Mouse (Mus musculus): ENCODE results near the gene Kctd17. TPM values are rescaled to one million over a fixed set of nuclear protein-coding genes. Genes with fewer than 3 reads are reported as not detected.

The Kctd17 gene
- polyA plus RNA-seq, 1 experiment: 259 TPM

DNA sequence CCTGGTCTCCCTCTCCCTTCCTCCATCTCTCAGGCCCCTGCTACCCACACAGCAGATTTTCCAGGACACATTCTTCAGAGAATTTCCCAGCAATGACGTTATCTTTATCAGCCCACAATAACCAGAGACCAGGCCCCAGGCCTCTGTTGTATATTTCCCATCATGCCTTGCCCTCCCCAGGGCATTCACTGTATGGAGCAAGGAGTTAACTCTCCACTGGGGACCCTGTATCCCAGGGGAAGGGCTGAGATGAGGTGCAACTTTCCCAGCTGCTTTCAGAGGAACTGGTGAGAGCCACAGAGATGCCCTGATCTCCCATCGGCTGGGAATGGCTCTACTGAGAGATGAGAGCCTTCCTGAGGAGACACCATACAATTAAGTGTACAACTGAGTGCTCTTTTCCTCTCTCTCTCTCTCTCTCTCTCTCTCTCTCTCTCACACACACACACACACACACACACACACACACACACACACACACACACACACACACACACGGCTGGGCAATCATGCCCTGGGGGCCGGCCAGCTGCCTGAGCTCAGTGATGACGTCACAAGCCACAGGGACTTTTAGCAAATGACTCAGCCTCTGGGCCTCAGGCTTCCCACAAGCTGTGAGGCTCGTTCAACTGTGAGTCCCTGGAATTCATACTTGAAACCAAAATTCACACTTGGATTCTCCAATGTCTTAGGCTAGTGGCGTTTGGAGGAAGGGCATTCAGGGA lies 21.5 kb downstream of the Kctd17 start:
- TF ChIP-seq POLR2A (IDR thresholded peaks at IDR 0.05; ENCODE audit: borderline replicate concordance, extremely low read depth, insufficient read depth, insufficient read length, poor library complexity, severe bottlenecking) (no peak), CTCF (IDR thresholded peaks at IDR 0.05; ENCODE audit: borderline replicate concordance, extremely low read depth, insufficient read depth, insufficient read length) (no peak)
- peak; percentile 62 for DNase-seq (ENCODE audit: low read depth)

DNA sequence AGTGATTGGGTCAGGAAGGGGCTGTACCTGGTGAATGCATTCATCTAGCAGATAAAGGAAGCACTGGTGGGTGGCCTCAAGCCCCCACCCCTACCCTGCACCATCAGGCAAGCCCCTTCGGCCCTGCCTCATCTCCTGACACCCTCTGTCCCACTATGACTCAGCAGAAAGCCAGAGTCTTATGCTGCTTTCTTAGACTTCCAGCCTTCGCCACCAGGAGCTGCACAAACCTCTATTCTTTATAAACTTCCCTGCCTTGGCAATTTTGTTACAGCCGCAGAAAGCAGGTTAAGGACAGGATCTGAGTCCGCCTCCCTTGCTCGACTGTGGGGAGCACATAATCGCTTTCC lies 22.0 kb downstream of the Kctd17 start:
- TF ChIP-seq CTCF (IDR thresholded peaks at IDR 0.05; ENCODE audit: borderline replicate concordance, extremely low read depth, insufficient read depth, insufficient read length) (no peak), POLR2A (IDR thresholded peaks at IDR 0.05; ENCODE audit: borderline replicate concordance, extremely low read depth, insufficient read depth, insufficient read length, poor library complexity, severe bottlenecking) (no peak)
- DNase-seq (ENCODE audit: low read depth): no peak

DNA sequence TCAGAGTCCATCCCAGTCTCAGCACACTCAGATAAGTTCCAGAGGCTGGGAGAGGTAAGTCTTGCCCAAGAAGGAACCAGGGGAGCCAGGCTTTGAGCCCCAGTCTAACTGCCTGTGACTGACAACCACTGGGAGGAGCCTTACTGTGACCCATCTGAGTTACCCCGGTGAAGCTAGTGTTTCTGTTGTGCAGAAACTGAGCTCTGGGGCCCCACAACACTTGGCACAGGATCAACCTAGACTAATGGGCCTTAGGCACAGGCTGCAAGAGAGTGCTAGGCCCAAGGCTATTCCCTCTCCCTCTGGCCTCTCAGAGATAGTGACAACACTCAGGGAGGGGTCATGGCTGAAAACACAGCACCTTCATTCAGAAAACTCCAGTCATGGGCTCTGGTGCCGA lies 22.8 kb downstream of the Kctd17 start:
- TF ChIP-seq CTCF (IDR thresholded peaks at IDR 0.05; ENCODE audit: borderline replicate concordance, extremely low read depth, insufficient read depth, insufficient read length) (no peak), POLR2A (IDR thresholded peaks at IDR 0.05; ENCODE audit: borderline replicate concordance, extremely low read depth, insufficient read depth, insufficient read length, poor library complexity, severe bottlenecking) (no peak)
- DNase-seq (ENCODE audit: low read depth): no peak

DNA sequence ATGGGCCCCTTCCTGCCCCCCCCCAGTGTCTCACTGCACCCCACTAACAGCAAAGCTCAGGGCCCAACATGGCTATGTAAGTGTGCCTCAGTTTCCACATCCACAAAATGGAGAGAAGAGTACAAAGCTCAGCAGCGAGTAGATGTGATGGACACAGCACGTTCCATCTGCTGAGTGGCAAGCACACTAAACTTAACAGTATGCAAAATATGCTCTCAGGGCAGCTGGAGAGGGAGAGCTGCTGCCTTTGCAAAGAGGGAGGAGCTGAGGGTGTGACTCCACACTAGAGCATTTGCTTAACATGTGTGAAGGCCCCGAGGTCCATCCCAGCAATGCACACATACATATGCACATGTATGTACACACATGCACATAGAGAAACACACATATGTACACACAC lies 24.6 kb downstream of the Kctd17 start:
- TF ChIP-seq CTCF (IDR thresholded peaks at IDR 0.05; ENCODE audit: borderline replicate concordance, extremely low read depth, insufficient read depth, insufficient read length) (no peak), POLR2A (IDR thresholded peaks at IDR 0.05; ENCODE audit: borderline replicate concordance, extremely low read depth, insufficient read depth, insufficient read length, poor library complexity, severe bottlenecking) (no peak)
- DNase-seq (ENCODE audit: low read depth): no peak

DNA sequence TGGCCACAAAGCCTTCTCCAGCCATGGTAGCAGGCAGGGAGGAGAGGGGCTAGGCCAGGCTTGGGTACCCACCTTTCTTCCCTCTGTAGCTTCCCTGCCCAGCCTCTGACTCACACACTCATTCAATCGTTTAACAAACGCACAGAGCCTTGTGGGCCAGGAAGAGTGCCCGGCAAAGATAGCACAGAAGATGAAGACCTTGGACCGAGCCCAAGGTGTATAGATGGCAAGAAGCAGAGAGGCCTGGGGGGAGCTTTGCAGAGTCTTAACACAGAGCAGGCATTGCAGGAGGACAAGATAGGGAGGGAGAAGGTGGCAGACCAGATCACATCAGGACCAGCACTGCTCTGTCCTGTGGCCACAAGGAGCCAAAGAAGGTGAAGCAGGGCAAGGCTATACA lies 26.8 kb downstream of the Kctd17 start:
- no peak for DNase-seq (ENCODE audit: low read depth)
- TF ChIP-seq POLR2A (IDR thresholded peaks at IDR 0.05; ENCODE audit: borderline replicate concordance, extremely low read depth, insufficient read depth, insufficient read length, poor library complexity, severe bottlenecking) (no peak), CTCF (IDR thresholded peaks at IDR 0.05; ENCODE audit: borderline replicate concordance, extremely low read depth, insufficient read depth, insufficient read length) (no peak)

DNA sequence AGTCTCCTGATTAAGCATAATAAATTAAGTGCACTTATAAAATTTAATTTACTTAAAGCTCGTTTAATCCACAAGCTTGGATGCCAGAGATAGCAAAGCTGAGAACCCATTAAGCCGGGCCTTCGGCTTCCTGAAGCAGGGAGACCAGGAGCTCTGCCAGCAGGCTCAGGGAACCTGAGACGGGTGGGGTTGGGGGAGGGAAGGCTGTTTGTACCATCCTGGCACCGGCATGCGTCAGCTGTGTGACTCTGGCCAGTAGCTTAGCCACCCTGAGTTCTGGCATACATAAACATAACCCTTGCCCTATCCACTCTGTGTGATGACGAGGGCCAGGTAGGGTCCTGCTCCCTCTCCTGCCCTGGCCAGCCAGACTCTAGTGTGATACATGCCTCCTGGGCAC lies 27.7 kb downstream of the Kctd17 start:
- no peak for TF ChIP-seq POLR2A (IDR thresholded peaks at IDR 0.05; ENCODE audit: borderline replicate concordance, extremely low read depth, insufficient read depth, insufficient read length, poor library complexity, severe bottlenecking)
- TF ChIP-seq CTCF (IDR thresholded peaks at IDR 0.05; ENCODE audit: borderline replicate concordance, extremely low read depth, insufficient read depth, insufficient read length): no peak
- DNase-seq (ENCODE audit: low read depth): peak; percentile 34

DNA sequence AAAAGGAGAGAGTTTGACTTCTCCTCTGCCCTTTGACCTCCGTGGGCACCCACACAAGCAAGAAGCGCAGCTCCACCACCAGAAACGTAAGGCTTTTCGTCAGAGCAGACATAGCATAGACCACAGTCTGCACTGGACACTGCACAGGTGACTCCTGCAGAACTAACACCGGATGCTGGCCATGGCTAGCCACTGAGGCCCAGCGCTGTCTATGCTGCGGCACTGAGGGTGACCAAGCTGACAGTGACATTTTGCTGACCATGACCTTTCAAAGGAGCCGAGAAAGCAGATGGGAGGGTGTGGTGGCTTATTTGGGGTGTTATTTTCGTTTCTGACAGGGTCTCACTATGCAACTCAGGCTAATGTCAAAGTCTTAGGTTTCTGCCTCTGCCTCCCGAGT lies 28.8 kb downstream of the Kctd17 start:
- no peak for DNase-seq (ENCODE audit: low read depth)
- TF ChIP-seq CTCF (IDR thresholded peaks at IDR 0.05; ENCODE audit: borderline replicate concordance, extremely low read depth, insufficient read depth, insufficient read length): no peak
- no peak for TF ChIP-seq POLR2A (IDR thresholded peaks at IDR 0.05; ENCODE audit: borderline replicate concordance, extremely low read depth, insufficient read depth, insufficient read length, poor library complexity, severe bottlenecking)

DNA sequence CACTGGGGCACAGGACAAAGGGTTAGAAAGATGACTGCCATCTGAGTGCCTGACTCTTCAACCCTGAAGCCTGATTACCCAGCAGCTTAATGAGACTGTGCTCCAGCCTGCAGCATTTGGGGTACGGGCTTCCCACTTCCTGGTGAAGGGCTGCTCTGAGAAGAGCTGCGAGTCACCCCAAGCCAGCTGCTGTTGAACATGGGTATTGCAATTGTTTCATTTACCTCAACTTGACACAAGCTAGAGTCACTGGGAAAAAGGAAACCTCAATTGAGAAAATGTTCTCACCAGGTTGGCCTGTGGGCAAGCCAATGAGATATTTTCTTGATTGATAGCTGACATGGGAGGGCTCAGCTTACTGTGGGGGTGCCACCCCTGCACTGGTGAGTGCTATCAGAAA lies 34.6 kb downstream of the Kctd17 start:
- DNase-seq (ENCODE audit: low read depth): no peak
- TF ChIP-seq POLR2A (IDR thresholded peaks at IDR 0.05; ENCODE audit: borderline replicate concordance, extremely low read depth, insufficient read depth, insufficient read length, poor library complexity, severe bottlenecking) (no peak), CTCF (IDR thresholded peaks at IDR 0.05; ENCODE audit: borderline replicate concordance, extremely low read depth, insufficient read depth, insufficient read length) (no peak)

DNA sequence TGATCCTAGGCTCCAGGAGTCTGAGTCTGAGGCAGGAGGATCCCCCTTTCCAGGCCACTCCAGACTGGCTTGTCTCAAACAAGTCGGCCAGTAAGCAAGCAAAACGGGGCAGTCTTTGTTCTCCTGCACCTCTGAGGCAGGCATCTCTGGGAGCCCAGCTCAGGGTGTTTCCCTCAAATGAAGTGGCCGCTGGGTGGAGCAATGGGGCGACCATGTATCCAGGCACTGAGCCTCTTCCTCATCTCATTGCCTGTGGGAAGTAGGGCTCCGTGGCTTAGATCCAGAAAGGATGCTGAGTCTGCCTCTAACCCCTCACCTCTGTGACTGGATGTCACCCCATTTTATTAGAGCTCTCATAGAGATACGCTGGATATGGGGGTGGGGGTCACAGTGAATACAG lies 38.4 kb downstream of the Kctd17 start:
- no peak for TF ChIP-seq POLR2A (IDR thresholded peaks at IDR 0.05; ENCODE audit: borderline replicate concordance, extremely low read depth, insufficient read depth, insufficient read length, poor library complexity, severe bottlenecking)
- TF ChIP-seq CTCF (IDR thresholded peaks at IDR 0.05; ENCODE audit: borderline replicate concordance, extremely low read depth, insufficient read depth, insufficient read length): peak; percentile 17; the same call in 1 of the 2 replicates
- no peak for DNase-seq (ENCODE audit: low read depth)

DNA sequence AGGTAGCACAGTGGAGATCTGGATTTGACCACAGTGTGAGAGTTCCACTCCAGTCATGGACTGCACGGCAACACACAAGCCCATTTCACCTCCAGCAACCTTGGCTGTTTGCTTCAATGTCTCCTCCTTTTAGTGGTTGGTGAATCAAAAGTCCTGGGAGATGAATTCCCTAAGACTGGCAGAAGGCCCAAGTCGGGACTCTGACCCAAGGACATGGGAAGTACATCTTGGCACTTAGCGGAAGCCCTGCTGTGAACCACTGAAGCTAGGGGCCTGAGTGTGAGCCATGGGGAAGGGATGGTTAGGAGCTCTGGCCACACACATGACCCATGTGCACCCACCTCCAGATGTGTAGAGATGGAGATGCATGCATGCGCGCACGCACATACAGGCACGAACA lies 39.2 kb downstream of the Kctd17 start:
- DNase-seq (ENCODE audit: low read depth): no peak
- TF ChIP-seq POLR2A (IDR thresholded peaks at IDR 0.05; ENCODE audit: borderline replicate concordance, extremely low read depth, insufficient read depth, insufficient read length, poor library complexity, severe bottlenecking): no peak
- TF ChIP-seq CTCF (IDR thresholded peaks at IDR 0.05; ENCODE audit: borderline replicate concordance, extremely low read depth, insufficient read depth, insufficient read length): no peak

DNA sequence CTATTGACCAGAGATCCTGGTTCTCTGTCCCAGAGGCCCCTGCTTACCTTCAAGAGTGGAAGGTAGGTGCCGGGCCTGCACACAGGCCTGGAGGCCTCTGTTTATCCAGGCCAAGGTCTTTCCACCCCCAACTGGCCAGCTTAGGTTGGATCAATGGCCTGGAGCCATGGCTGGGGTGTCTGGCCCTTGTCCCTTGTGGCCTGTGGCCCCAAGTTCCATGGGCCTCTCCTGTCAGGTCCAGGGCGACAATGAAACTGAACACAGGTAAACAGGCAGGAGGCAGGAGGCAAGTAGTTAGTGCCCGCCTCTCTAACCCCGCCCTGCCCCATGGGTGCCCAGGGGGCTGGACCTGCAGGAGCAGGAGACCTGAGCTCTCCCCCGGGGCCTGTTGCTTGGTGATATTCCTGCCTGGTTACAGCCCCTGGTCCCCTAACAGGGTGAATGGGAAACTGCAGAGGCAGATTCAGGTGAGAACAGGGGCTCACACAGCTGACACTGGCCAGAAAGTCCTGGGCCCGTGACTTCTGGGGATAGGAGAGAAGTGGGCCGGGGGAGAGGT lies 40.1 kb downstream of the Kctd17 start, which contains the start of gene Tmprss6:
Gene Tmprss6, minus strand, starts transcription at position 256 of the 559 bp plus-strand sequence.
- DNase-seq (ENCODE audit: low read depth): no peak
- TF ChIP-seq POLR2A (IDR thresholded peaks at IDR 0.05; ENCODE audit: borderline replicate concordance, extremely low read depth, insufficient read depth, insufficient read length, poor library complexity, severe bottlenecking) (no peak), CTCF (IDR thresholded peaks at IDR 0.05; ENCODE audit: borderline replicate concordance, extremely low read depth, insufficient read depth, insufficient read length) (no peak)
